Mouse (Mus musculus) liver, postnatal 0 days (tissue): ENCODE measurements at regions not wholly inside any gene's neighbourhood (a gene's known extent, or its start where the extent isn't known, plus 50 kb on each side); places are given as distances from the start of the nearest gene placed in this dataset.

Experiments used
- ATAC-seq: fragments of 200-750 bp; cut with Nextera tagmentation; 2 replicates; pipeline ENCODE4 v1.8.0; 2017; ENCODE audit warnings: mild to moderate bottlenecking, moderate library complexity
- DNase-seq: peaks from one replicate; pipeline ENCODE4 v3.0.0-alpha.2; 2016
- H3K27ac ChIP-seq: fragments of 300-500 bp; sonication (generic); 2 replicates; pipeline ENCODE4 v1.5.1; 2014; ENCODE audit warnings: antibody characterized with exemption, moderate library complexity, mild to moderate bottlenecking, low read depth
- H3K27me3 ChIP-seq: fragments of 300-500 bp; sonication (generic); 2 replicates; pipeline ENCODE4 v1.6.1; 2014; ENCODE audit warnings: low read length, control low read depth, mixed read lengths; ENCODE audit not compliant: insufficient read depth
- H3K36me3 ChIP-seq: fragments of 300-500 bp; sonication (generic); replicated peaks from 2 replicates; pipeline ENCODE4 v1.6.1; 2014; ENCODE audit warnings: mild to moderate bottlenecking, control low read depth, low read length, moderate library complexity, mixed read lengths; ENCODE audit not compliant: insufficient read depth
- H3K4me1 ChIP-seq: fragments of 300-500 bp; sonication (generic); 2 replicates; pipeline ENCODE4 v1.6.1; 2014; ENCODE audit warnings: antibody characterized with exemption, mild to moderate bottlenecking, control low read depth; ENCODE audit not compliant: insufficient read depth
- H3K4me2 ChIP-seq: fragments of 300-500 bp; sonication (generic); 2 replicates; pipeline ENCODE4 v1.6.1; 2014; ENCODE audit warnings: low read depth, mild to moderate bottlenecking, low read length, moderate library complexity, mixed read lengths
- H3K4me3 ChIP-seq: fragments of 300-500 bp; sonication (generic); 2 replicates; pipeline ENCODE4 v1.5.1; 2014; ENCODE audit warnings: low read depth, low read length
- H3K9ac ChIP-seq: fragments of 300-500 bp; sonication (generic); replicated peaks from 2 replicates; pipeline ENCODE4 v1.6.1; 2014; ENCODE audit warnings: mild to moderate bottlenecking, moderate library complexity
- H3K9me3 ChIP-seq: fragments of 300-500 bp; sonication (generic); 2 replicates; pipeline ENCODE4 v1.6.1; 2016; ENCODE audit warnings: mild to moderate bottlenecking, control low read depth, low read length, mixed read lengths
- CTCF ChIP-seq: sonication (generic); IDR thresholded peaks from 2 replicates; pipeline ENCODE4 v1.5.1; 2016; ENCODE audit warnings: antibody characterized with exemption, low read depth
- EP300 ChIP-seq: IDR thresholded peaks from 2 replicates; pipeline ENCODE4 v1.6.1; 2016; ENCODE audit warnings: antibody characterized with exemption, low read depth, mild to moderate bottlenecking
- WGBS: fragments of 180-500 bp; shearing (Covaris S2); extraction: QIAGEN DNeasy Blood & Tissue Kit; methylation state at CpG from one replicate; pipeline ENCODE4 v1.1.7; 2014; ENCODE audit not compliant: insufficient replicate concordance; 5-methylcytosine and 5-hydroxymethylcytosine counted together

DNA sequence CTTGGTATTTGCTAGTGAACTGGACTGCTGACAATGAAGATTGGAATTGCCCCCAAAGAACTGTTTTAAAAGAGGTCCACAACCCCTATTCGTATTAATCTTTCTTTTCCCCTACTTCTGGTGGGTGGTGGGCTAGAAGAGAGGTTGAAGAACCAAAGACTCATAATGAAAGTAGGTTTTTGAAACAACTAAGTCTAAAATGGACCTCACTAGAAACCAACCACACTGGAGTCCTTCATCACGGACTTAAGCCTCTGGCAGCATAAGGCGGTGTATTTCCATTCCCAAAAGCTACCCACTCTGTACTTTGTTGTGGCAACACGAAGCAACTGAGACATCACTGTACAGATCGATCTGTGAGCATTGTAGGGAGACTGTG lies 251.1 kb downstream of the Diras2 start:
- Histone ChIP-seq H3K36me3 (no peaks in the 10 kb centered on the region), H3K4me2 (no peak overlapping the region), H3K27ac (no peak overlapping the region), H3K27me3 (no peaks in the 10 kb centered on the region), H3K4me3 (no peak overlapping the region), H3K4me1 (no peaks in the 10 kb centered on the region; the same call in 1 of the 2 replicates), H3K9ac (no peak overlapping the region), H3K9me3 (no peaks in the 10 kb centered on the region)
- 74% methylated on average over 5 of the region's 5 CpGs for WGBS
- ATAC-seq (no peak), DNase-seq (no peak)
- TF ChIP-seq EP300 = no peak
- TF ChIP-seq CTCF = no peak

- H3K4me1 ChIP-seq = no peaks in the 10 kb centered on the region; the same call in 1 of the 2 replicates
- H3K9ac ChIP-seq = no peak overlapping the region
- no peaks in the 10 kb centered on the region for H3K9me3 ChIP-seq
- TF ChIP-seq CTCF (peak; percentile 12; the same call in 1 of the 2 replicates), EP300 (no peak)
- no peak overlapping the region for H3K4me3 ChIP-seq
- DNase-seq (no peak), ATAC-seq (no peak)
- 85% methylated on average over 2 of the region's 2 CpGs for WGBS
- no peak overlapping the region for H3K27ac ChIP-seq
- no peak overlapping the region for H3K4me2 ChIP-seq
- H3K27me3 ChIP-seq = no peaks in the 10 kb centered on the region
- H3K36me3 ChIP-seq = no peaks in the 10 kb centered on the region
Observed at GRCm38 (mm10) chr13:52281271-52281670, 249.8 kb downstream of the Diras2 start.

DNA sequence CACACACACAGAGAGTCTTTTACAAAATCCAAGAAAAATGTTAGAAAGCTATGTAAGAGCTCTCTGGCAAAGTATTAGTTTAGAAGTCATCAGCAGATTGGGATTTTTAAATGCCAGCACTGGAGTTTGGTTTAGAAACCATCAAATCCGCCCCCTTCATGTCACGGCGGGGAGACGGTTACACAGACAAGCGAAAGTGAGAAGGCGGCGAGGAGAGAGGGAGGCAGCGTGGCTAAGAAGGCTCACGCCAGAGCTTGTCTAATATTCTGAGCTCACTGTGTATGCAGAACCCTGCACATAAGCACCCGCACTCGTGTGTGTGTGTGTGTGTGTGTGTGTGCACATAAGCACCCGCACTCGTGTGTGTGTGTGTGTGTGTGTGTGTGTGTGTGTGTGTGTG lies 248.6 kb downstream of the Diras2 start:
- Histone ChIP-seq H3K27me3 (no peaks in the 10 kb centered on the region), H3K36me3 (no peaks in the 10 kb centered on the region), H3K27ac (no peak overlapping the region), H3K4me3 (no peak overlapping the region), H3K4me2 (no peak overlapping the region), H3K9me3 (no peaks in the 10 kb centered on the region), H3K4me1 (no peaks in the 10 kb centered on the region), H3K9ac (no peak overlapping the region)
- no peak for TF ChIP-seq CTCF
- no peak for TF ChIP-seq EP300
- DNase-seq = no peak
- 74% methylated on average over 13 of the region's 13 CpGs for WGBS
- ATAC-seq = no peak

DNA sequence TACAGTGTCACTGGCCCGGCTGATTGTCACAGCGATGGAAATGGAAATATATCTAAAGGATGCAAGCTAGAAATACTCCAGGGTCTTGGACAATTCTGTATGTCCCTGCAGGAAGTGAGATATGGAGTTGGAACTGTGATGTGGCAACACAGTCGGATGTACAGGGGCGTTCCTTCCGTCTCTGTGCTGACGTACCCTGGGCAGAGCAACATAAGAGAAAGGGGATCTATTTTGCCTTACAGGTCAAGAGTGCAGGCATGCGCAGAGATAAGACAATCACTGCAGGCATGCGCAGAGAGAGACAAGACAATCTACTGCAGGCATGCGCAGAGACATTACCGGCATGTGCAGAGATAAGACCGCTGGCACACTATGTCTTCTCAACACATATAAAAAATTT lies 247.6 kb downstream of the Diras2 start:
- no peaks in the 10 kb centered on the region for H3K9me3 ChIP-seq
- TF ChIP-seq EP300 (peak; percentile 76), CTCF (no peak)
- H3K9ac ChIP-seq = no peak overlapping the region
- no peak overlapping the region for H3K4me3 ChIP-seq
- peak; percentile 70 for ATAC-seq
- 24% methylated on average over 11 of the region's 11 CpGs for WGBS
- no peaks in the 10 kb centered on the region for H3K27me3 ChIP-seq
- H3K36me3 ChIP-seq = no peaks in the 10 kb centered on the region
- H3K4me2 ChIP-seq = no peak overlapping the region
- DNase-seq = peak; percentile 32
- no peaks in the 10 kb centered on the region for H3K4me1 ChIP-seq
- no peak overlapping the region for H3K27ac ChIP-seq

- DNase-seq = no peak
- no peak overlapping the region for H3K27ac ChIP-seq
- no peaks in the 10 kb centered on the region for H3K36me3 ChIP-seq
- no peak for ATAC-seq
- 63% methylated on average over 12 of the region's 12 CpGs for WGBS
- no peaks in the 10 kb centered on the region for H3K9me3 ChIP-seq
- H3K4me3 ChIP-seq = no peak overlapping the region
- H3K4me2 ChIP-seq = no peak overlapping the region
- no peaks in the 10 kb centered on the region for H3K4me1 ChIP-seq
- no peaks in the 10 kb centered on the region for H3K27me3 ChIP-seq
- TF ChIP-seq EP300 = no peak
- TF ChIP-seq CTCF = no peak
- H3K9ac ChIP-seq = no peak overlapping the region
Observed at GRCm38 (mm10) chr13:52284026-52284801, 246.9 kb downstream of the Diras2 start.

GRCm38 (mm10) chr13:52288400-52288799 lies 242.7 kb downstream of the Diras2 start:
- ATAC-seq = no peak
- Histone ChIP-seq H3K27me3 (no peaks in the 10 kb centered on the region), H3K4me2 (no peak overlapping the region), H3K4me1 (no peaks in the 10 kb centered on the region), H3K9ac (no peak overlapping the region), H3K9me3 (no peaks in the 10 kb centered on the region), H3K27ac (no peak overlapping the region), H3K4me3 (no peak overlapping the region), H3K36me3 (no peaks in the 10 kb centered on the region)
- TF ChIP-seq EP300 = no peak
- no peak for DNase-seq
- WGBS = 74% methylated on average over 6 of the region's 6 CpGs
